Mouse (Mus musculus): ENCODE measurements around the gene Pyroxd1. TPM values are rescaled to one million over a fixed set of nuclear protein-coding genes. Genes with fewer than 3 reads are reported as not detected.

Gene Pyroxd1
- polyA plus RNA-seq, 1 experiment, result 15.5 TPM

GRCm38 (mm10) chr6:142377081-142377480 lies 31.6 kb downstream of the Pyroxd1 start:
- no peak for DNase-seq (ENCODE audit: low read depth)
- TF ChIP-seq POLR2A (IDR thresholded peaks at IDR 0.05; ENCODE audit: borderline replicate concordance, extremely low read depth, insufficient read depth, insufficient read length, poor library complexity, severe bottlenecking) (no peak), CTCF (IDR thresholded peaks at IDR 0.05; ENCODE audit: borderline replicate concordance, extremely low read depth, insufficient read depth, insufficient read length) (no peak)

DNA sequence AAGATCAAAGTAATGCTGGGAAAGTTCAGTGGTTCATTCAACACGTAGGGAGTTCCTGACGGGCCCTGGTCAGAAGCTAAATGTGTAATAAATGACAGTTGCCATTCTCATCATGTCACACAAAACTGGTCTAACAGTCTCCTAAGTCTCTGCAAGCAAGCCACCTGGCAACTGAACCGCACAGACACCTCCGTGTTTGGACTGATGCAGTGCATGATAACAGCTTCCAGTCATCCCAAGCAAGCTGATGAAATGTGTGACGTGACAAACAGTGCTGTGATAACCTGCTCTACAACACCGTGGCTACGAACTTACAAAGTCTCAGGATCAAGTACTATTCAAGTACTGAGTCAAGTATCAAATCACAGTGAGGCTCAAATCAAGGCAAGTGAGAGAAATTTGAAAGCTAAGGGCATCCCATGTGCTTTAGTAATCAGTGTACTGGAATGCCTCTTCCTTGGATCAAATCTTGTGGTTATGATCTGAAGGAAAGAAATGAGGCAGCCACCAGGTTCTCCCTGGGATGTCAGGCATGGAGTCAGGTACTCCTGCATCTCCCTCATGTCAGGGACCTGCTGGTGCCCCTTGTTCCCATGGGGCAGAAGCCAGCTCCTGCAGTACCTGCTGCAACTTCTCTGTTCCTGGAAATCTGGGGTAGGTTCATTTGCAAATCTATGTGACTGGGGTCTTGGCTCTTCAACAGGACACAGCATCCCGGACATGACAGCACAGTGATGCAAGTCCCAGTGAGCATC lies 33.3 kb downstream of the Pyroxd1 start:
- TF ChIP-seq POLR2A (IDR thresholded peaks at IDR 0.05; ENCODE audit: borderline replicate concordance, extremely low read depth, insufficient read depth, insufficient read length, poor library complexity, severe bottlenecking), result no peak
- no peak for TF ChIP-seq CTCF (IDR thresholded peaks at IDR 0.05; ENCODE audit: borderline replicate concordance, extremely low read depth, insufficient read depth, insufficient read length)
- no peak for DNase-seq (ENCODE audit: low read depth)

GRCm38 (mm10) chr6:142379961-142380360 lies 34.5 kb downstream of the Pyroxd1 start:
- DNase-seq (ENCODE audit: low read depth), result no peak
- TF ChIP-seq CTCF (IDR thresholded peaks at IDR 0.05; ENCODE audit: borderline replicate concordance, extremely low read depth, insufficient read depth, insufficient read length) (no peak), POLR2A (IDR thresholded peaks at IDR 0.05; ENCODE audit: borderline replicate concordance, extremely low read depth, insufficient read depth, insufficient read length, poor library complexity, severe bottlenecking) (no peak)

GRCm38 (mm10) chr6:142381615-142382014 lies 36.2 kb downstream of the Pyroxd1 start:
- DNase-seq (ENCODE audit: low read depth), result no peak
- no peak for TF ChIP-seq CTCF (IDR thresholded peaks at IDR 0.05; ENCODE audit: borderline replicate concordance, extremely low read depth, insufficient read depth, insufficient read length)
- TF ChIP-seq POLR2A (IDR thresholded peaks at IDR 0.05; ENCODE audit: borderline replicate concordance, extremely low read depth, insufficient read depth, insufficient read length, poor library complexity, severe bottlenecking), result no peak

GRCm38 (mm10) chr6:142384521-142384920 lies 39.1 kb downstream of the Pyroxd1 start:
- no peak for TF ChIP-seq POLR2A (IDR thresholded peaks at IDR 0.05; ENCODE audit: borderline replicate concordance, extremely low read depth, insufficient read depth, insufficient read length, poor library complexity, severe bottlenecking)
- no peak for TF ChIP-seq CTCF (IDR thresholded peaks at IDR 0.05; ENCODE audit: borderline replicate concordance, extremely low read depth, insufficient read depth, insufficient read length)
- no peak for DNase-seq (ENCODE audit: low read depth)

DNA sequence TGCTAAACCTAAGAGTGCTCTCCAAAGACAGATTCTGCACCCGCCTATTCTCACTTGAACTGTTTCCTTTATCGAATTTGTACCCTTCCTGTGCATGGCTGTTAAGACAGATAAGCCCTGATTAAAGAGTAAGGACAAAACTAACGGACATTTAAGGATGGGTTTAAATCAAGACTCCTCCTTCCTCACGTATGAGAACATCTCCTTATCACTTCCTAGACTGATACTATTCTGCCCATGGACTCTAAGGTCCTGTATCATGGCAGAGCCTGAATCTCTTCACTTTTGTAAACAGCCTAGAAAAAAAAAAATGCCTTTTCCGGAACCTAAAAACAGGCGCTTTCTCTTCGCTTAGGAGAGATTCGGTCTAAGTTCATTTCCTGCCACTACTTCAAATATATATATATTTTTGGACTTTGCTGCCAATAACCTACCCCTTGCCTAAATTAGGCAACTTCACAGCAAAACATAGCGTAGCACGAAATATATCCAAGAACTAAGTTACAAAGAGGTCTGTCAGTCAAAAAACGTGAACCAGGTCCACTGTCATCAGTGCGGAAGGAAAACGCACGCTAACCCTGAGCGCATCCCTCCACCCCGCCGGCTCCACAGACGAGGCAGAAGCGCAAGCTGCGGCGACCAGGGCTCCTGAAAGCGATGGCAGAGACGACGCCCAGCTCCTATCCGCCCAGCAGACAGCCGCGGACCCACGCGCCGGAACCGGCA lies 41.0 kb downstream of the Pyroxd1 start:
- TF ChIP-seq CTCF (IDR thresholded peaks at IDR 0.05; ENCODE audit: borderline replicate concordance, extremely low read depth, insufficient read depth, insufficient read length) (no peak), POLR2A (IDR thresholded peaks at IDR 0.05; ENCODE audit: borderline replicate concordance, extremely low read depth, insufficient read depth, insufficient read length, poor library complexity, severe bottlenecking) (no peak)
- no peak for DNase-seq (ENCODE audit: low read depth)

- TF ChIP-seq CTCF (IDR thresholded peaks at IDR 0.05; ENCODE audit: borderline replicate concordance, extremely low read depth, insufficient read depth, insufficient read length) (no peak), POLR2A (IDR thresholded peaks at IDR 0.05; ENCODE audit: borderline replicate concordance, extremely low read depth, insufficient read depth, insufficient read length, poor library complexity, severe bottlenecking) (peak; percentile 56; the same call in 1 of the 2 replicates)
Observed at GRCm38 (mm10) chr6:142387011-142387754, 41.7 kb downstream of the Pyroxd1 start, which contains the start of the genes Recql and Golt1b. Recql (minus strand) TSS chr6:142387087. Golt1b (plus strand) TSS chr6:142387221.

DNA sequence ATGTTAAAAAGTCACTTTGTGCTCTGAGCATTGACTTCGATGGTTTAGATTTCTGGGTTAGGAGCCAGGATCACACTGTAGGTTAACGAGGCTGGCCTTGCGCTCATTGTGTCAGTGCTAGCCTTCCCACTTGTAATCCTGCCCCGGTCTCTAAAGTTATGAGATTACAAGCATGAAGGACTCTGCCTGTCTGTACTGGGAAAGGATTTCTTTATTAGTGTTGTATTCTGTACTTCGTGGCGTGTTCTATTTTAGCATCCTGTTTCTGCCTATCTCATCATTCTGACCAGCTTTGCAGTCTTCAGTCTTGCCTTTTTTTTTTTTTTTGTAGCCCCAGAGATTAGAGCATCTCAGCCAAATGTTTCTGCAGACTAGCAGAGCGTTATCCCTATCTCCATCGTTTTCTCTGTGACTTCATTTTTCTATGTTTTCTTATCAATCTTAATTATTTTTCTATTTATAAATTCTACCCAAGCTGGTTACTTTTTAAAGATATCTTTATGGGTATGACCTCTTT lies 42.4 kb downstream of the Pyroxd1 start:
- TF ChIP-seq CTCF (IDR thresholded peaks at IDR 0.05; ENCODE audit: borderline replicate concordance, extremely low read depth, insufficient read depth, insufficient read length), result no peak
- DNase-seq (ENCODE audit: low read depth), result peak; percentile 2

More at GRCm38 (mm10) chr6:142387011-142387754, 41.7 kb downstream of the Pyroxd1 start, which contains the start of the genes Recql and Golt1b:
- peak; percentile 99 for DNase-seq (ENCODE audit: low read depth)

DNA sequence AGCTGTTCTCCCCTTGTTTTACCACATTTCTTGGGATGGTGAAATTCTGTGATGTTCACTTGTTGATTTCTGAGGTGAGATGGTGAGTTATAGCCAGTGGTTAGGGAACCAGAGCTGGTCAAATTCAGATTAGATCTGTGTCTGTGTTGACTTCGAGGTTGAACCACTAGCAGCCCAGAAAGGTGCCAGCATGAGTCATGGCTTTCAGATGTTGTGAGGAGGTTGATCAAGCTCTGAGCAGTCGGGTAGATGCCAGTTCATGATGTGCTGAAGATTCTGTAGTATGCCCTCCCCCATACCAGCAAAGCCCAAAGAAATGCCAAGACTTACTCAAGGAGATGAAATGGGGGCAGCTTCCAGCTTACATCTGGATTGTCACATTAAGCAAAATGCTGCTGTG lies 43.6 kb downstream of the Pyroxd1 start:
- no peak for DNase-seq (ENCODE audit: low read depth)
- TF ChIP-seq CTCF (IDR thresholded peaks at IDR 0.05; ENCODE audit: borderline replicate concordance, extremely low read depth, insufficient read depth, insufficient read length), result no peak
- no peak for TF ChIP-seq POLR2A (IDR thresholded peaks at IDR 0.05; ENCODE audit: borderline replicate concordance, extremely low read depth, insufficient read depth, insufficient read length, poor library complexity, severe bottlenecking)

DNA sequence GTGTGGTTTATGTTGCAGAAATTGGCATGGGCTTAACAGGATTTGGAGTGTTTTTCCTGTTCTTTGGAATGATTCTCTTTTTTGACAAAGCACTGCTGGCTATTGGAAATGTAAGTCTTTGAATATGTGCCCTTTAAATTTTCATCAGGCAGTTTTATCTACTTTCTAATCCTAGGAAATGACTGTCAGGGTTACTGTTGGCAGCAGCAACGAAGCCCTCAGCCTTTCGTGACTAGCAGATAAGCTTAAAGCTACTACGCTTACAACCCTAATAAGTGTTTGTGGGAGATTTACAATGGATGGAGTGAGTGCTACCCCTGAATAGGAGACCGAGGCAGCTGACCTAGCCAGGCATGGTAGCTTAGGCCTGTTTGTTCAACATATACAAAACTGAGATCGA lies 46.9 kb downstream of the Pyroxd1 start:
- no peak for TF ChIP-seq POLR2A (IDR thresholded peaks at IDR 0.05; ENCODE audit: borderline replicate concordance, extremely low read depth, insufficient read depth, insufficient read length, poor library complexity, severe bottlenecking)
- no peak for TF ChIP-seq CTCF (IDR thresholded peaks at IDR 0.05; ENCODE audit: borderline replicate concordance, extremely low read depth, insufficient read depth, insufficient read length)

DNA sequence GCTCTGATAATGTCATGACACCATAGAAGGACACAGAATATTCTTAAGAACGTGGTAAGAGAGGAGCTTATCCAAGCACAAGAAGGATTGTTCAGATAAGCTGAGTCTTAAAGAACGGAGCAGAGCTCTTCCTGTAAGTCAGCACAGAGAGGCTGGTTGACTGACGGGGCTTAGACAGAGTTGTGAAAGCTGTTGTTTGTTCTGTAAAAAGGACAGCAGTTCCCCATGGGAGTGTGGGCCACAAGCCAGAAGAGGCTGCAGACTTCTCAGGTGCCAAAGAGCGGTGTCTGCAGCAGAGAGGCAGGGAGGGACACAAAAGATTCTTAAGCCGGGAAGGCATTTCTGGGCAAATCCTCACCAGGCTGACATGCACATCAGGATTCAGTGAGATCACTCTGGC lies 49.2 kb downstream of the Pyroxd1 start:
- DNase-seq (ENCODE audit: low read depth), result peak; percentile 14
- no peak for TF ChIP-seq CTCF (IDR thresholded peaks at IDR 0.05; ENCODE audit: borderline replicate concordance, extremely low read depth, insufficient read depth, insufficient read length)
- no peak for TF ChIP-seq POLR2A (IDR thresholded peaks at IDR 0.05; ENCODE audit: borderline replicate concordance, extremely low read depth, insufficient read depth, insufficient read length, poor library complexity, severe bottlenecking)

More for the DNA sequence above, 46.9 kb downstream of the Pyroxd1 start:
- DNase-seq (ENCODE audit: low read depth), result no peak

Data from brain, embryonic 14.5 days (tissue).